Mouse (Mus musculus) MEL-GATA-1-ER (cell line): ENCODE measurements around the gene Sox15.

ENCODE experiments used
- DNase-seq: peaks from one replicate; pipeline ENCODE4 v3.0.0-alpha.2; 2012; ENCODE audit warnings: low read depth; ENCODE audit errors: extremely low read depth

The Sox15 gene

DNA sequence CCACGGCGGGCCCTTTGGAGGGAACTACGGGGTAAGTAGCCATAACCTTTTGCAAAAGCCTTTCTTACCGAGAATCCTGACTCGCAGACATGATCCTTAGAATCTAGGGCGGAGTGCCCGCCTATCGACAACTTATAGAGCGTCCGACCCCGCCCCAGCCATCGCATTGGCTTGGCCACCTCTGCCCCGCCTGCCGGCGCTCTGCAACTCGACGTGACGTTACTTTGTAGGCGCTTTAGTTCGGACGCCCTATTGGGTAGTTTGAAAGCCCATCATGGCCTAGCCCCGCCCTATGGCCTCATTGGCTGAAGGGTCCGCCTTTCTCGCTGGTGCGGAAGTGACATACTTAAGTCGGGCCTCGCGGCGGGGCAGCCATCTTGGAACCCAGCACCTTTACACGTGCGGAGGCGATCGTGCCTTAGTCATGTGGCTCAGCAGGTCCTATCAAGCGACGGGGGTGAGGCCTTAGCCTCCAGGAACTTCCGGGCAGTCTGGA, 17.1 kb downstream of the Sox15 start, which contains the start of gene Eif4a1:
Eif4a1 (minus strand) TSS at position 213 of the 496 bp plus-strand sequence.
- DNase-seq, result peak; percentile 99

- DNase-seq, result no peak
These were observed 24.0 kb downstream of the Sox15 start for GRCm38 (mm10) chr11:69679144-69679543.

- DNase-seq, result no peak
These were observed 25.2 kb downstream of the Sox15 start for GRCm38 (mm10) chr11:69680136-69680855.

GRCm38 (mm10) chr11:69681314-69682208, 26.4 kb downstream of the Sox15 start, which contains the start of gene Senp3:
Senp3 (minus strand) TSS chr11:69682084.
- DNase-seq, result peak; percentile 82

- no peak for DNase-seq
These were observed 27.2 kb downstream of the Sox15 start for GRCm38 (mm10) chr11:69682209-69682839.

- DNase-seq, result peak; percentile 84
These were observed 27.9 kb downstream of the Sox15 start for GRCm38 (mm10) chr11:69682840-69683533.

- no peak for DNase-seq
These were observed 28.5 kb downstream of the Sox15 start for GRCm38 (mm10) chr11:69683576-69683975.

DNA sequence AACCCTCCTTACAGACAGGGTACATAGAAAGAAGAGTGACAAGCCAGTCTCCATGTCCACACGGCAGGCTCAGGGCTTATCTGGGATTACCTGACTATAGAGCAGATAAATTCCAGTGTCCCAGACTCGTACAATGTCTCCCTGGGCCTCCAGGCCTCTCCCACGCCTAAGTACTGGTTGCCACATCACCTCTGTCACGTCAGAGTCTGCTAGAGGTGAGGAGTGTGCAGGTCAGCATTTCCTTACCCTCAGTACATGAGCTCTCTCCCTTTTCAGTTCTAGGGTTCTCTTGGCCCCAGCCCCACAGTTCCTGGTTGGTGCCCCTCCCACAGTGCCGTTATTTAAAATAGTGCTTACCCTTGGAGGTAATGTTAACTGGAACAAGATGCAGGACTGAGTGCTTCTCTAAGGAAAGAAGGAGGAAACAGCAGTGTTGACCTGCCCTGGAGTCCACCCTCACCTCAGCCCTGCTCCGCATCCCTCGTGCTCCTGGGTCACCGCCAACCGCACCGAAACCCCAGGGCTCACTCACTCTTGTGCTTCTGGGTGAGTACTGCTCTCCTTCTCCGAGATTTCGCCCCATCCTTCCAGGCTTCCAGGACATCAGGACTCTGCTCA, 29.1 kb downstream of the Sox15 start:
- DNase-seq, result no peak

DNA sequence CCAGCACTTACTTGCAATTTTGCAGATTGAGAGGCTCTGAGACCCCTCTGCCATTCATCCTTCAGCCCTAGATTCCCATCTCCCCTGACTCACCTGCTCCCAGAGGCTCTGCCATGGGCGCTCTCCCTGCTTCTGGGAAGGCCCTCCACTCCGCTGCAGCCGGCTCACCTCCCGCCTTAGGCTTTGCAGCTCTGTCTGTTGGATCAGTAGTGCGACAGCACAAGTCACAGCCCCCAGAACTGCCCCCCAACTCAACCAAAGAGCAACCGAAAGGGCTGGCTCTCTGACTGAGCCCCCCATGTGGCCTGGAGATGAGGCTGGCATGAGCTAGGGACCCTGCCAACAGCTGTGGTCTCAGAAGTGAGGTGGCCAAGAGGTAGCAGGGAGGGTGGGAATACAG, 29.8 kb downstream of the Sox15 start:
- no peak for DNase-seq

GRCm38 (mm10) chr11:69685526-69686148, 30.5 kb downstream of the Sox15 start, which contains the start of gene Tnfsf13:
Tnfsf13 (minus strand) TSS chr11:69685784.
- DNase-seq, result no peak

DNA sequence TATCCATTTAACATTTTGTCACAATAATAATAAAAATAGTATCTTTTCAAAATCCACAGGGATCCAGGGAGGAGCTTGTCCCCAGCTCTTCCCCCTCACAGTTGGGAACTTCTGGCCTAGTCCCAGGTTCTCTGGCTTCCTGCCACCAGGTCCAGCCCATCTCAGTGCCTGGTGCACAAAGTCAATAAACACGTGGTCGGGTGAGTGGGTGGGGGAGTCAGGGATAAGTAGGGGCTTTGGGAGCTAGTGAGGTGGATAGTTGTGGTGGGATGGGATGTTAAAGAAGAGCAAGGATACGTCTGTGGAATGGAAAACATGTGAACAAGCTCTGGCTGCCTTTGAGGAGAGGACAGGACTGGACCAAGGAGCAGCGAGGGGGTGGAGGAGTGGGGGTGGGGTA, 31.3 kb downstream of the Sox15 start:
- DNase-seq, result no peak

DNA sequence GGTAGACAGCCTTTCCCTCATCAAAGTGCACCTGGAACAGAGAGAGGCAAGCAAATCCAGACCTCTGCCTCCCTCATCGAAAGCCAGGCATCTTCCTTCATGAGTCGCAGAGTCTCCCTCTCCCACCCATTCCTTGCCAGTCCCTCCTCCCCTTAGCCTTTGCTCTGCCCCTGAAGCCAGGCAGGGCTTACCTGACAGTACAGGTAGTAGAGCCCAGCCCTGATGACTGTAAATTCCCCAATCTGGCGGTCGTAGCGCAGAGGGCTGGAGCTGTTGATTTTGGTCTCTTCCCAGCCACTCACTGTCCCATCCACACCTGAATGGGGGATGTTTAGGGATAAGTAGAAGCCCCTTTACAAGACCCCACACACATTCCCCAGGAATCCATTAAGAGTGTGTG, 31.9 kb downstream of the Sox15 start:
- no peak for DNase-seq

- no peak for DNase-seq
These were observed 34.8 kb downstream of the Sox15 start for GRCm38 (mm10) chr11:69689891-69690290.

DNA sequence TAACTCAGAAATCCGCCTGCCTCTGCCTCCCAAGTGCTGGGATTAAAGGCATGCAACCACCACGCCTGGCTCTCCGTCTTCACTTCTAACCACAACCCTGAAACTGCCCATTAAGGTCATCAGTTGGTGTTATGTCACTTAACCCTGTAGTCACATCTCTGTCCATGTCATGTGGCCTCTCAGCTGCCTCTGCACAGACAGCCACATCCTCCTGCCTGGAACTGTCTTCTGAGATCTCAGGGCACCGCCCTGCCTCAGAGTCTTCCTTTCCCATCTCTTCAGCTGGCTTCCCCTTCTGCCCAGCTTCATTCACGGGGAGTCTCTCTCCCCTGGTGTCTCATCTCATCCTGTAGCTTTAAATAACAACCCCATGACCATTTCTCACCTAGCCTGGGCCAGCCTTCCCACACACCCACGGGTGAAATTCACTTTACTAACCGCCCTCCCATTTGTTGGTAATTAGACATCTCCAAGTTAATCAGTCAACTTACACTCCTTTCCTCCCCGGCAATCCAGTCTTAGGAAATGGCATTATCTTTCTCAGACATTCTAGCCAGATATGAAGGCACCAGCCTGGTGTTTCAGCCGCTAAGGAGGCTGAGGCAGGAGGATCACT, 37.2 kb downstream of the Sox15 start:
- no peak for DNase-seq

GRCm38 (mm10) chr11:69692863-69693262, 37.7 kb downstream of the Sox15 start:
- no peak for DNase-seq

DNA sequence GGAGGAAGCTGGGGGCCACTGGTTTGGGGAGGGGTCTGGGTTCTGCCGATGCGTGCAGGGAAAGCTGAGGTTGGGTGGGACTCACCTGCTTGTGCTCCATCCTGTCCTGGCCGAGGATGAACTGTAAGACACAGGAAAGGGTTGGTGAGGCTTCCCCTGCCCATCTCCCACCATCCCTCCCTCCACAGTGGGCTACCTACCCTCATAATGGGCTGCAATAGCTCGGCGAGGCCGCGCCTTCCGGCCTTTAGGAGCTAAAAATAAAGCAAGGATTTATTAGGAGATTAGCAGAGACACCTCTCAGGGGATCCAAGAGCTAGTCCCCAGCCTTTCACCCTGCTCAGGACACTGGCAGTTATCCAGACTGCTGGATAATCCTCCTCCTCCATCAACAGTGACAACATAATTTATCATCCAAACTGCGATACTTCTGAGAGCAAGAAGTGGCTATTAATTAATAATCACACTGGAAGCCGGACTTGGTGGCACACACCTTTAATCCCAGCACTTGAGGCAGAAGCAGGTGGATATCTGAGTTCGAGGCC, 38.4 kb downstream of the Sox15 start:
- DNase-seq, result no peak

GRCm38 (mm10) chr11:69695046-69695360, 39.9 kb downstream of the Sox15 start:
- DNase-seq, result no peak

GRCm38 (mm10) chr11:69695361-69696181, 40.5 kb downstream of the Sox15 start, which contains the start of the genes Tnfsf12 and Tnfsfm13:
Tnfsf12 (minus strand) TSS chr11:69695849.
Tnfsfm13 (minus strand) TSS chr11:69696098.
- no peak for DNase-seq
